Mouse (Mus musculus) spleen, adult 2 months (tissue): ENCODE data around the gene Cdh13.

Experiments used
- CTCF ChIP-seq: fragments of 200-500 bp; IDR thresholded peaks from 2 replicates; pipeline ENCODE4 v1.5.1; 2011; ENCODE audit warnings: mild to moderate bottlenecking, inconsistent platforms; ENCODE audit not compliant: insufficient read depth, insufficient read length, insufficient replicate concordance; ENCODE audit errors: extremely low read depth
- POLR2A ChIP-seq: fragments of 200-500 bp; IDR thresholded peaks from 2 replicates; pipeline ENCODE4 v1.6.1; 2011; ENCODE audit warnings: low read depth, low read length, inconsistent platforms

- TF ChIP-seq CTCF: no peak
- TF ChIP-seq POLR2A: no peak
Observed at GRCm38 (mm10) chr8:119343606-119344005, 1060.1 kb downstream of the Cdh13 start.
